Mouse (Mus musculus): ENCODE measurements around the gene Psmd2. TPM values are rescaled to one million over a fixed set of nuclear protein-coding genes. Genes with fewer than 3 reads are reported as not detected.
A peak's percentile ranks its signal among the peaks of the same experiment; 100 is the strongest.

The Psmd2 gene
- polyA plus RNA-seq, 1 experiment from 2014 or later, result 291 TPM

DNA sequence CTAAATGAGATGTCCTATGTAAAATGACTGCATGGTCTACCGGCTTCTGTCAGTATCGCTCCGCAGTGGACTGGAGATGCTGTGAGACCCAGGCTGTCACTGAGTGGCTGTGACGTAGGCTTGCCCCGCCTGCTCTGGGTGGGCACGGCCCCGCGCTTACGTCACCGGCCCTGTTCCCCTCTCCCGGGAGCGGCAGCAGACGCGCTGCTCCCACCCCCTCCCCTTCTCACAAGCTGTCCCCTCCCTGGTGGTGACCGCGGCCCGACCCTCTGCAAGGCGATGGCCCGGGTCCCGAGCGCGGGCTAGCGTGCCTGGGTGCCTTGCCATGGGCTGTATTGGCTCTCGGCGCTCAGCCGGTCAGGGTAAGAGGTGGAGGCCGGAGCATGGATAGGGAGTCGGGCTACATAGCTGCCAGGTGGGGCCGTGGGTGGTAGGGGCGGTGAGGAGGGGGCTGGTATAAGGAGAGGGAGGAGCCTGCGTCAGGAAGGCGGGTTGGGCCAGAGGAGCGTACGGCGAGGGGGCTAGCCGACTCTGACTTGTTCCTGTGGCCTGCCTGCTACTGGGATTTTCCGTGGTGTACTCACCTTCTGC lies 41.8 kb downstream of the Psmd2 start, which contains the start of gene Fam131a:
TSS of gene Fam131a (plus strand) at position 131 of the 591 bp plus-strand sequence.
- H3K27ac ChIP-seq (ENCODE audit: low read depth), result peak within 1 kb of the TSS; percentile 89
- ATAC-seq (replicated peaks; ENCODE audit: low FRiP score, low TSS enrichment, low read depth), result peak; percentile 94
- WGBS, result under 1% methylated on average over 36 of the region's 37 CpGs

DNA sequence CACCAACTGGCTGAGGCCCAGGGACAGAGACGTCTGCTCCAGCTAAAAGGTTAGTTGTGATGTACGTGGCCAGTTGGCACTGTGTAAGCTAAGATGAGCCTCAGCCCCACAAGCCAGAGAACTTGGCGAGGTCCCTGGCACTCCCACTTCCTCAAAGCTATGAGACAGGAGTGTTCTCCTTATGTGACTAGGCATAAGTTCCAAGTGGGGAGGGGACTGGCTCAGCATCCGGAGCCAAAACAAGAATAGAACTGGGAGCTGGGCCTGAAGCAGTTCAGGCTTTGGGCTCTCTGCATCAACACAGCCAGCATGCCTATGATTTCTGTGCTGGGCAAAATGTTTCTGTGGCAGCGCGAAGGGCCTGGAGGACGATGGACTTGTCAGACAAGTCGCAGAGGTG lies 43.3 kb downstream of the Psmd2 start:
- Histone ChIP-seq H3K9ac (ENCODE audit: low read length) (no peak overlapping the region), H3K9me3 (ENCODE audit: control insufficient read depth, low read length) (no peaks in the 10 kb centered on the region), H3K27ac (ENCODE audit: low read depth) (no peak overlapping the region), H3K4me2 (ENCODE audit: low read length) (no peak overlapping the region), H3K36me3 (ENCODE audit: control insufficient read depth, insufficient read depth, low read length) (peaks cover 29% of the 10 kb centered on the region), H3K27me3 (replicated peaks; ENCODE audit: control insufficient read depth, insufficient read depth, low read length) (no peaks in the 10 kb centered on the region), H3K4me1 (replicated peaks; ENCODE audit: control insufficient read depth, insufficient read depth, low read length) (peaks cover 15% of the 10 kb centered on the region), H3K4me3 (ENCODE audit: low read depth, low read length) (no peak overlapping the region)
- DNase-seq (ENCODE audit: low spot score) (no peak), ATAC-seq (replicated peaks; ENCODE audit: low FRiP score, low TSS enrichment, low read depth) (no peak)
- WGBS, result 84% methylated on average over 8 of the region's 8 CpGs

More for the DNA sequence above, 41.8 kb downstream of the Psmd2 start, which contains the start of gene Fam131a:
- H3K9me3 ChIP-seq (ENCODE audit: control insufficient read depth, low read length), result no peaks in the 10 kb centered on the region
- H3K9ac ChIP-seq (ENCODE audit: low read length), result peak within 1 kb of the TSS; percentile 62
- H3K4me2 ChIP-seq (ENCODE audit: low read length), result peak within 1 kb of the TSS; percentile 75
- peak within 1 kb of the TSS; percentile 70 for H3K4me3 ChIP-seq (ENCODE audit: low read depth, low read length)
- H3K4me1 ChIP-seq (replicated peaks; ENCODE audit: control insufficient read depth, insufficient read depth, low read length), result peaks cover 15% of the 10 kb centered on the region
- DNase-seq (ENCODE audit: low spot score), result peak; percentile 96
- no peaks in the 10 kb centered on the region for H3K27me3 ChIP-seq (replicated peaks; ENCODE audit: control insufficient read depth, insufficient read depth, low read length)
- H3K36me3 ChIP-seq (ENCODE audit: control insufficient read depth, insufficient read depth, low read length), result peaks cover 38% of the 10 kb centered on the region

DNA sequence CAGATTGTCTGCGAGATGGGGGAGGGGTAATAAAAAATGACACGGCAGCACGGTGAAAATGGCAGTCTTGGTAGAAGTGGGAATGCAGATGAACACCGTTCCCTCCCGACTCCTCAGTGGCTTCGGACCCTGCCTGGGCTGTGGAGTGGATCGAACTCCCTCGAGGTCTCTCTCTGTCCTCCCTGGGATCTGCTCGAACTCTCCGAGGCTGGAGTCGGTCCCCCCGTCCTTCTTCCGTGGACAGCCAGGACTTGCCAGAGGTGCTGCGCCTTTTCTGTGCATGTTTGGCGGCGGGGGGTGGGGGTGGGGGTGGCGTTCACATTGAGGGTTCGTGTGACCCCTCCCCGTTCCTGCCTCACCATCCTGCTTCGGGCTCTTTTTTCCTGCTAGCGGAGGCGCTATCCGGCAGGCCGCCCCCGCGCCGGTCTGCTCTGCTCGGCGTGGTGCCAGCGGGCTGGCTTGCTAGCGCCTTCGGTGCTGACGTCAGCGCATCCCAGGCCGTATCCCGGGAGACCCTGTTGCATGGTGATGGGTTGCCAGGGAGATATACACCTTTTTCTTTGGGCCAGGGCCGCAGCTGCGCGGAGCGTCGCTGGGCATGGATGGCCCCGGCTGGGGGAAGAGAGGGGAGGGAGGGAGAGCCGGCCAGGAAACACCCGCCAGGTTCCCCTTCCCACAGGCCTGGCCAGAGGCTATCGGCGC lies 44.3 kb downstream of the Psmd2 start:
- H3K4me3 ChIP-seq (ENCODE audit: low read depth, low read length), result peak overlapping the region; percentile 27
- H3K4me2 ChIP-seq (ENCODE audit: low read length), result peak overlapping the region; percentile 61
- H3K27me3 ChIP-seq (replicated peaks; ENCODE audit: control insufficient read depth, insufficient read depth, low read length), result no peaks in the 10 kb centered on the region
- ATAC-seq (replicated peaks; ENCODE audit: low FRiP score, low TSS enrichment, low read depth) (peak; percentile 44), DNase-seq (ENCODE audit: low spot score) (peak; percentile 86)
- H3K36me3 ChIP-seq (ENCODE audit: control insufficient read depth, insufficient read depth, low read length), result peaks cover 19% of the 10 kb centered on the region
- H3K4me1 ChIP-seq (replicated peaks; ENCODE audit: control insufficient read depth, insufficient read depth, low read length), result peaks cover 15% of the 10 kb centered on the region
- 4% methylated on average over 46 of the region's 46 CpGs for WGBS
- H3K9me3 ChIP-seq (ENCODE audit: control insufficient read depth, low read length), result no peaks in the 10 kb centered on the region
- H3K9ac ChIP-seq (ENCODE audit: low read length), result peak overlapping the region; percentile 41
- 0 out of 2 replicates have a peak overlapping the region, but pooled peaks have one; percentile 28 for H3K27ac ChIP-seq (ENCODE audit: low read depth)

DNA sequence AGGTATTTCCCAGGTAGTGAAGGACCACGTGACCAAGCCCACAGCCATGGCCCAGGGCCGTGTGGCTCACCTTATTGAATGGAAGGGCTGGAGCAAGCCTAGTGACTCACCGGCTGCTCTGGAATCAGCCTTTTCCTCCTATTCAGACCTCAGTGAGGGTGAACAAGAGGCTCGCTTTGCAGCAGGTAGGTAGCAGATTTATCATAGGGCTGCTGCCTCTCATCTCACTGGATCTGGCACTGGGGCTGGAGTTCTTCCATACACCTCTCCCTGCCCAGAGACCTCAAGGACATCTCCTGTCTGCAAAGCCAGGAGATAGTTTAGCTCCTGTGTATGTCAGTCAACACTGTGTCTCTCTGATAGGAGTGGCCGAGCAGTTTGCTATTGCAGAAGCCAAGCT lies 47.8 kb downstream of the Psmd2 start:
- Histone ChIP-seq H3K4me2 (ENCODE audit: low read length) (no peak overlapping the region), H3K9me3 (ENCODE audit: control insufficient read depth, low read length) (no peaks in the 10 kb centered on the region), H3K4me3 (ENCODE audit: low read depth, low read length) (no peak overlapping the region), H3K9ac (ENCODE audit: low read length) (no peak overlapping the region), H3K36me3 (ENCODE audit: control insufficient read depth, insufficient read depth, low read length) (peaks cover 11% of the 10 kb centered on the region; the same call in 1 of the 2 replicates), H3K27ac (ENCODE audit: low read depth) (no peak overlapping the region), H3K27me3 (replicated peaks; ENCODE audit: control insufficient read depth, insufficient read depth, low read length) (no peaks in the 10 kb centered on the region), H3K4me1 (replicated peaks; ENCODE audit: control insufficient read depth, insufficient read depth, low read length) (peaks cover 22% of the 10 kb centered on the region)
- ATAC-seq (replicated peaks; ENCODE audit: low FRiP score, low TSS enrichment, low read depth) (no peak), DNase-seq (ENCODE audit: low spot score) (no peak)
- 78% methylated on average over 5 of the region's 5 CpGs for WGBS

DNA sequence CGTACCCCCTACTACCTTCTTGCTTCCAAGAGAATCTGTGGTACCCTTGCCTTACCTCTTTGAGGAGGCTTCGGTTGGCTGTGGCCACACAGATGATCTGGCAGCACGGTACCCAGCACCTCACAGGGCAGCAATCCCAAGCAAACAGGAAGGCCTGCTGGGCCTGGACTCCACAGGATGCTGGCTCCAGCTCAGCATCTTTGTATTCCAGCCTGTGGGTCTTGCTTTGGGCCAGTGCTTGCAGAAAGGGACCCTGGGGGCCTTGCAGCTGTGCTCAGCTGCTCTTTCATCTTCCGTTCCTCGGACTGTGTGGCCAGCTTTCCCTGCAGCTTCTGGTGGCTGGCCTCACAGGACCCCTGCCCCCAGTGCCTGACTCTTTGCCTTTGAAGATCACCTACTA lies 48.6 kb downstream of the Psmd2 start:
- H3K9me3 ChIP-seq (ENCODE audit: control insufficient read depth, low read length), result no peaks in the 10 kb centered on the region
- no peak for DNase-seq (ENCODE audit: low spot score)
- H3K27me3 ChIP-seq (replicated peaks; ENCODE audit: control insufficient read depth, insufficient read depth, low read length), result no peaks in the 10 kb centered on the region
- peaks cover 11% of the 10 kb centered on the region; the same call in 1 of the 2 replicates for H3K36me3 ChIP-seq (ENCODE audit: control insufficient read depth, insufficient read depth, low read length)
- H3K4me1 ChIP-seq (replicated peaks; ENCODE audit: control insufficient read depth, insufficient read depth, low read length), result peaks cover 22% of the 10 kb centered on the region
- no peak overlapping the region for H3K4me3 ChIP-seq (ENCODE audit: low read depth, low read length)
- no peak overlapping the region for H3K9ac ChIP-seq (ENCODE audit: low read length)
- ATAC-seq (replicated peaks; ENCODE audit: low FRiP score, low TSS enrichment, low read depth), result no peak
- 54% methylated on average over 5 of the region's 5 CpGs for WGBS
- no peak overlapping the region for H3K4me2 ChIP-seq (ENCODE audit: low read length)
- no peak overlapping the region for H3K27ac ChIP-seq (ENCODE audit: low read depth)

DNA sequence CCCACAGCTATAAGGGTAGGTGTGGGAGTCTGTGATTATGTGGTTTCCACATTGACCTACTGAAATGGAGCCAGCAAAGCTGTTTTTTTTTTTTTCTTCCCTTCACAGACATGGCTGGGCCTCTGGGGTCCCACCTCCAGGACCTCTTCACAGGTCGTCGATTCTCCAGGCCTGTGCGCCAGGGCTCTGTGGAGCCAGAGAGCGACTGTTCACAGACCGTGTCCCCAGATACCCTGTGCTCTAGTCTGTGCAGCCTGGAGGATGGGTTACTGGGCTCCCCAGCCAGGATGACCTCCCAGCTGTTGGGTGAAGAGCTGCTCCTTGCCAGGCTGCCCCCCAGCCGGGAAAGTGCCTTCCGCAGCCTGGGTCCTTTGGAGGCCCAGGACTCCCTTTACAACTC lies 49.9 kb downstream of the Psmd2 start:
- no peak for DNase-seq (ENCODE audit: low spot score)
- 55% methylated on average over 7 of the region's 7 CpGs for WGBS
- no peak overlapping the region; the same call in 1 of the 2 replicates for H3K9ac ChIP-seq (ENCODE audit: low read length)

DNA sequence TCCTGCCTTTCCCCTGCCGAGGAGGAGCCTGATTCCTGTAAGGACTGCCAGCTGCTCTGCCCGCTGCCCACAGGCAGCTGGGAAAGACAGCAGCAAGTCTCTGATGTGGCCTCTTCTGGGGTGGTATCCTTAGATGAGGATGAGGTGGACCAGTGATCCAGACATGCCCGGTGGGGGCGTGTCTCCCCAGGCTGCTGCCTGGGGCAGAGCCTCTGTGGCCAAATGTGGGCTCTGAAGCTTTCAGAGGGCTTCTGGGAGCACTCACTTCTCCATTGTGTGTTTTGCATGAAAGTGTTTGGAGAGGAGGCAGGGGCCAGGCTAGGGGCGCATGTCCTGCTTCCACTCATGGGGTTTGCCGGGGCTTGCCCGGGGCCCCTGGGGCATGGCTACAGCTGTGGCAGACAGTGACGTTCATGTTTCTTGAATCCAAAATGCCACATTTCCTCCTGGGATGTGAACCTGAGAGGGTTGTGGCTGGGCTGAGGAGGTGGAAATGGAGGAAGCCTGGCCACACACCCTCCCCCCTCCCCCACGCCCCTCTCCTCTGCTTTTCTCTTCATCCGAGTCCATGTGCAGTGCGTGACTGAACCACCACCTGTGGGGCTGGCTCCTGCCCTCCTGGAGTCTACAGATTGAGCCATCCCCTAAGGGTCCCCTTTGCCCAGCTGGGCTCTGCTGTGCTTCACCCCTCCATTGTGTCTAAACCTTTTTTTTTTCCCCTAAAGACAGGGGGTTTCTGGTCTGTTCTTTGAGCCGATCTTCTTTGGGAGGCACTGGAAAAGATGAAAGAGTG lies 50.5 kb downstream of the Psmd2 start:
- 0 out of 2 replicates have a peak overlapping the region, but pooled peaks have one; percentile 33 for H3K27ac ChIP-seq (ENCODE audit: low read depth)
- H3K36me3 ChIP-seq (ENCODE audit: control insufficient read depth, insufficient read depth, low read length), result peaks cover 28% of the 10 kb centered on the region
- peak overlapping the region; percentile 10 for H3K9ac ChIP-seq (ENCODE audit: low read length)
- DNase-seq (ENCODE audit: low spot score), result no peak
- H3K4me2 ChIP-seq (ENCODE audit: low read length), result no peak overlapping the region
- H3K4me1 ChIP-seq (replicated peaks; ENCODE audit: control insufficient read depth, insufficient read depth, low read length), result peaks cover 15% of the 10 kb centered on the region
- WGBS, result 21% methylated on average over 12 of the region's 12 CpGs
- no peak overlapping the region for H3K4me3 ChIP-seq (ENCODE audit: low read depth, low read length)
- H3K27me3 ChIP-seq (replicated peaks; ENCODE audit: control insufficient read depth, insufficient read depth, low read length), result no peaks in the 10 kb centered on the region
- ATAC-seq (replicated peaks; ENCODE audit: low FRiP score, low TSS enrichment, low read depth), result no peak
- H3K9me3 ChIP-seq (ENCODE audit: control insufficient read depth, low read length), result no peaks in the 10 kb centered on the region

More for the DNA sequence above, 49.9 kb downstream of the Psmd2 start:
- Histone ChIP-seq H3K4me1 (replicated peaks; ENCODE audit: control insufficient read depth, insufficient read depth, low read length) (peaks cover 15% of the 10 kb centered on the region), H3K9me3 (ENCODE audit: control insufficient read depth, low read length) (no peaks in the 10 kb centered on the region), H3K36me3 (ENCODE audit: control insufficient read depth, insufficient read depth, low read length) (peaks cover 23% of the 10 kb centered on the region), H3K4me3 (ENCODE audit: low read depth, low read length) (no peak overlapping the region), H3K27me3 (replicated peaks; ENCODE audit: control insufficient read depth, insufficient read depth, low read length) (no peaks in the 10 kb centered on the region), H3K27ac (ENCODE audit: low read depth) (0 out of 2 replicates have a peak overlapping the region, but pooled peaks have one; percentile 33), H3K4me2 (ENCODE audit: low read length) (no peak overlapping the region)
- no peak for ATAC-seq (replicated peaks; ENCODE audit: low FRiP score, low TSS enrichment, low read depth)

DNA sequence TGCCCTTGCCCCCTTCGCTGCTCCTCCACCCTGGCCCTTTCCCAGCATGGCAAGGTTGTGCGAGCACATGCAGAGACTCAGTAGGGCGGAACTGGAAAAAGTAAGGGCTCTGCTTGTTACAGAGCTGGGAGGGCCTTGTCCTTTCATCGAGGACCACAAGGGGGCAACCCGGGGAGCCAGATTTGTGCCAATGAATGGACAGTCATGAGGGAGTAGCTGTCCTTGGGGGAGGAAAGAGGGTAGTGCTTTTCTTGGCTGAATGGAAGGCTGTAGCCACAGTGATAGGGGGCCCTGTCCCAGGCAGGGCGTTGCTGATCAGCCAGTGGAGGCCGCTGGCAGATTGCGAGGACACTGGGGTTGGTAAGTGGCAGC lies 51.1 kb downstream of the Psmd2 start:
- no peak overlapping the region for H3K4me2 ChIP-seq (ENCODE audit: low read length)
- DNase-seq (ENCODE audit: low spot score) (peak; percentile 81), ATAC-seq (replicated peaks; ENCODE audit: low FRiP score, low TSS enrichment, low read depth) (peak; percentile 68)
- 14% methylated on average over 8 of the region's 8 CpGs for WGBS
- no peak overlapping the region for H3K27ac ChIP-seq (ENCODE audit: low read depth)
- peaks cover 34% of the 10 kb centered on the region for H3K36me3 ChIP-seq (ENCODE audit: control insufficient read depth, insufficient read depth, low read length)
- H3K9me3 ChIP-seq (ENCODE audit: control insufficient read depth, low read length), result no peaks in the 10 kb centered on the region
- H3K9ac ChIP-seq (ENCODE audit: low read length), result peak overlapping the region; percentile 7; the same call in 1 of the 2 replicates
- peaks cover 15% of the 10 kb centered on the region for H3K4me1 ChIP-seq (replicated peaks; ENCODE audit: control insufficient read depth, insufficient read depth, low read length)
- no peak overlapping the region for H3K4me3 ChIP-seq (ENCODE audit: low read depth, low read length)
- no peaks in the 10 kb centered on the region for H3K27me3 ChIP-seq (replicated peaks; ENCODE audit: control insufficient read depth, insufficient read depth, low read length)
